Mouse (Mus musculus): ENCODE measurements around the gene Asxl2. TPM values are rescaled to one million over a fixed set of nuclear protein-coding genes. Genes with fewer than 3 reads are reported as not detected.
A peak's percentile ranks its signal among the peaks of the same experiment; 100 is the strongest.

Asxl2 gene
- total RNA-seq, 1 experiment, result 44.4 TPM

GRCm38 (mm10) chr12:3546781-3547180 is 120.1 kb downstream of the Asxl2 start:
- H3K9me3 ChIP-seq (ENCODE audit: control insufficient read depth, insufficient read depth, low read depth, low read length), result no peaks in the 10 kb centered on the region
- no peak overlapping the region for H3K4me3 ChIP-seq (ENCODE audit: insufficient read depth in 1 of 2, low read depth in 1 of 2, low read length in 2 of 2, poor library complexity in 1 of 2, severe bottlenecking in 1 of 2)
- in situ Hi-C loops (cut with MboI; ENCODE audit: low sequenced_read_pairs in 2 of 2, unreplicated experiment in 2 of 2), result no loop called here
- no peak overlapping the region for H3K27ac ChIP-seq (ENCODE audit: insufficient read depth, low read depth, low read length, poor library complexity, severe bottlenecking)
- no peak overlapping the region for H3K9ac ChIP-seq (ENCODE audit: insufficient read depth, low read depth, low read length, poor library complexity, severe bottlenecking)
- peaks cover 20 to 31% of the 10 kb centered on the region in 2 experiments for H3K4me1 ChIP-seq (ENCODE audit: control insufficient read depth in 2 of 2, insufficient read depth in 2 of 2, low read length in 2 of 2, poor library complexity in 1 of 2)
- no peak for TF ChIP-seq MAFK (IDR thresholded peaks at IDR 0.05; ENCODE audit: insufficient read depth, low read depth, low read length)
- no peak for TF ChIP-seq ZNF384 (IDR thresholded peaks at IDR 0.05; ENCODE audit: low read depth, low read length)
- no peak for TF ChIP-seq CHD2 (IDR thresholded peaks at IDR 0.05; ENCODE audit: low read depth, low read length)
- no peak for TF ChIP-seq HCFC1 (IDR thresholded peaks at IDR 0.05; ENCODE audit: borderline replicate concordance, insufficient read depth, low read length)
- no peak for TF ChIP-seq ZC3H11A (IDR thresholded peaks at IDR 0.05; ENCODE audit: borderline replicate concordance, low read depth, low read length)
- no peaks in the 10 kb centered on the region for H3K36me3 ChIP-seq (ENCODE audit: control insufficient read depth, insufficient read depth, low read length, poor library complexity, severe bottlenecking)
- no peak for DNase-seq (ENCODE audit: low read depth, low spot score)

- Histone ChIP-seq H3K4me1 (ENCODE audit: control insufficient read depth in 2 of 2, insufficient read depth in 2 of 2, low read length in 2 of 2, poor library complexity in 1 of 2) (peaks cover 20 to 31% of the 10 kb centered on the region in 2 experiments), H3K4me3 (ENCODE audit: insufficient read depth in 1 of 2, low read depth in 1 of 2, low read length in 2 of 2, poor library complexity in 1 of 2, severe bottlenecking in 1 of 2) (no peak overlapping the region), H3K9me3 (ENCODE audit: control insufficient read depth, insufficient read depth, low read depth, low read length) (no peaks in the 10 kb centered on the region), H3K9ac (ENCODE audit: insufficient read depth, low read depth, low read length, poor library complexity, severe bottlenecking) (no peak overlapping the region), H3K27ac (ENCODE audit: insufficient read depth, low read depth, low read length, poor library complexity, severe bottlenecking) (no peak overlapping the region), H3K36me3 (ENCODE audit: control insufficient read depth, insufficient read depth, low read length, poor library complexity, severe bottlenecking) (no peaks in the 10 kb centered on the region)
- TF ChIP-seq CHD2 (IDR thresholded peaks at IDR 0.05; ENCODE audit: low read depth, low read length) (no peak), HCFC1 (IDR thresholded peaks at IDR 0.05; ENCODE audit: borderline replicate concordance, insufficient read depth, low read length) (no peak)
- in situ Hi-C loops (cut with MboI; ENCODE audit: low sequenced_read_pairs in 2 of 2, unreplicated experiment in 2 of 2), result no loop called here
- no peak for DNase-seq (ENCODE audit: low read depth, low spot score)
These were observed 120.8 kb downstream of the Asxl2 start for GRCm38 (mm10) chr12:3547506-3547905.

GRCm38 (mm10) chr12:3547911-3548310 is 121.3 kb downstream of the Asxl2 start:
- Histone ChIP-seq H3K9me3 (ENCODE audit: control insufficient read depth, insufficient read depth, low read depth, low read length) (no peaks in the 10 kb centered on the region), H3K9ac (ENCODE audit: insufficient read depth, low read depth, low read length, poor library complexity, severe bottlenecking) (no peak overlapping the region), H3K36me3 (ENCODE audit: control insufficient read depth, insufficient read depth, low read length, poor library complexity, severe bottlenecking) (no peaks in the 10 kb centered on the region), H3K4me1 (ENCODE audit: control insufficient read depth in 2 of 2, insufficient read depth in 2 of 2, low read length in 2 of 2, poor library complexity in 1 of 2) (peaks cover 20 to 31% of the 10 kb centered on the region in 2 experiments), H3K4me3 (ENCODE audit: insufficient read depth in 1 of 2, low read depth in 1 of 2, low read length in 2 of 2, poor library complexity in 1 of 2, severe bottlenecking in 1 of 2) (0 out of 4 replicates have a peak overlapping the region, but pooled peaks of 1 of the 2 experiments have one; percentile 28), H3K27ac (ENCODE audit: insufficient read depth, low read depth, low read length, poor library complexity, severe bottlenecking) (no peak overlapping the region)
- in situ Hi-C loops (cut with MboI; ENCODE audit: low sequenced_read_pairs in 2 of 2, unreplicated experiment in 2 of 2), result no loop called here
- no peak for DNase-seq (ENCODE audit: low read depth, low spot score)
- no peak for TF ChIP-seq ZC3H11A (IDR thresholded peaks at IDR 0.05; ENCODE audit: borderline replicate concordance, low read depth, low read length)
- no peak for TF ChIP-seq ZNF384 (IDR thresholded peaks at IDR 0.05; ENCODE audit: low read depth, low read length)
- TF ChIP-seq MAFK (IDR thresholded peaks at IDR 0.05; ENCODE audit: insufficient read depth, low read depth, low read length), result no peak
- no peak for TF ChIP-seq CHD2 (IDR thresholded peaks at IDR 0.05; ENCODE audit: low read depth, low read length)
- TF ChIP-seq HCFC1 (IDR thresholded peaks at IDR 0.05; ENCODE audit: borderline replicate concordance, insufficient read depth, low read length), result no peak

GRCm38 (mm10) chr12:3548582-3549211 is 122.0 kb downstream of the Asxl2 start:
- Histone ChIP-seq H3K4me1 (ENCODE audit: control insufficient read depth in 2 of 2, insufficient read depth in 2 of 2, low read length in 2 of 2, poor library complexity in 1 of 2) (peaks cover 20 to 31% of the 10 kb centered on the region in 2 experiments), H3K36me3 (ENCODE audit: control insufficient read depth, insufficient read depth, low read length, poor library complexity, severe bottlenecking) (no peaks in the 10 kb centered on the region), H3K9ac (ENCODE audit: insufficient read depth, low read depth, low read length, poor library complexity, severe bottlenecking) (0 out of 2 replicates have a peak overlapping the region, but pooled peaks have one; percentile 35), H3K4me3 (ENCODE audit: insufficient read depth in 1 of 2, low read depth in 1 of 2, low read length in 2 of 2, poor library complexity in 1 of 2, severe bottlenecking in 1 of 2) (peak overlapping the region in 1 of 2 experiments; percentile 28; a peak in 2 of 4 replicates), H3K27ac (ENCODE audit: insufficient read depth, low read depth, low read length, poor library complexity, severe bottlenecking) (peak overlapping the region; percentile 58; the same call in 1 of the 2 replicates), H3K9me3 (ENCODE audit: control insufficient read depth, insufficient read depth, low read depth, low read length) (no peaks in the 10 kb centered on the region)
- in situ Hi-C loops (cut with MboI; ENCODE audit: low sequenced_read_pairs in 2 of 2, unreplicated experiment in 2 of 2), result no loop called here
- no peak for DNase-seq (ENCODE audit: low read depth, low spot score)
- TF ChIP-seq ZNF384 (IDR thresholded peaks at IDR 0.05; ENCODE audit: low read depth, low read length) (no peak), HCFC1 (IDR thresholded peaks at IDR 0.05; ENCODE audit: borderline replicate concordance, insufficient read depth, low read length) (no peak), CHD2 (IDR thresholded peaks at IDR 0.05; ENCODE audit: low read depth, low read length) (no peak), ZC3H11A (IDR thresholded peaks at IDR 0.05; ENCODE audit: borderline replicate concordance, low read depth, low read length) (no peak), MAFK (IDR thresholded peaks at IDR 0.05; ENCODE audit: insufficient read depth, low read depth, low read length) (no peak)
